Mouse (Mus musculus) embryonic fibroblast, embryonic 13.5 days (primary cell): ENCODE measurements at regions not wholly inside any gene's neighbourhood (a gene's known extent, or its start where the extent isn't known, plus 50 kb on each side); places are given as distances from the start of the nearest gene placed in this dataset.
A peak's percentile ranks its signal among the peaks of the same experiment; 100 is the strongest.

Source experiments
- H3K27ac ChIP-seq: 2 replicates; pipeline ENCODE4 v1.5.1; 2012; ENCODE audit warnings: low read length, control low read depth, inconsistent platforms; ENCODE audit not compliant: insufficient read depth
- H3K4me1 ChIP-seq: 2 replicates; pipeline ENCODE4 v1.6.1; 2011; ENCODE audit warnings: low read length; ENCODE audit not compliant: control insufficient read depth, insufficient read depth
- H3K4me3 ChIP-seq: 2 replicates; pipeline ENCODE4 v1.5.1; 2011; ENCODE audit warnings: mild to moderate bottlenecking, control low read depth, low read length; ENCODE audit not compliant: insufficient read depth
- CTCF ChIP-seq: IDR thresholded peaks from 2 replicates; pipeline ENCODE4 v1.5.1; 2011; ENCODE audit warnings: mild to moderate bottlenecking, control low read depth, low read length, moderate library complexity, borderline replicate concordance; ENCODE audit not compliant: insufficient read depth
- POLR2A ChIP-seq: IDR thresholded peaks from 2 replicates; pipeline ENCODE4 v1.6.1; 2011; ENCODE audit warnings: low read depth, mild to moderate bottlenecking, control low read depth, low read length, moderate library complexity

GRCm38 (mm10) chr10:96723071-96723470 is 106.3 kb downstream of the Btg1 start:
- Histone ChIP-seq H3K27ac (no peak overlapping the region), H3K4me3 (no peak overlapping the region), H3K4me1 (no peaks in the 10 kb centered on the region)
- TF ChIP-seq POLR2A = no peak
- no peak for TF ChIP-seq CTCF

GRCm38 (mm10) chr10:96724436-96725175 is 107.8 kb downstream of the Btg1 start:
- Histone ChIP-seq H3K4me3 (no peak overlapping the region), H3K4me1 (no peaks in the 10 kb centered on the region), H3K27ac (no peak overlapping the region)
- no peak for TF ChIP-seq CTCF

GRCm38 (mm10) chr10:96726801-96727780 is 110.3 kb downstream of the Btg1 start:
- TF ChIP-seq CTCF (no peak), POLR2A (no peak)
- H3K4me1 ChIP-seq = no peaks in the 10 kb centered on the region
- no peak overlapping the region for H3K27ac ChIP-seq
- H3K4me3 ChIP-seq = no peak overlapping the region

GRCm38 (mm10) chr10:96733581-96733980 is 116.8 kb downstream of the Btg1 start:
- Histone ChIP-seq H3K27ac (no peak overlapping the region), H3K4me3 (no peak overlapping the region), H3K4me1 (no peaks in the 10 kb centered on the region)
- TF ChIP-seq POLR2A = no peak
- TF ChIP-seq CTCF = no peak

- H3K27ac ChIP-seq = no peak overlapping the region
- TF ChIP-seq POLR2A (no peak), CTCF (no peak)
- no peaks in the 10 kb centered on the region for H3K4me1 ChIP-seq
- H3K4me3 ChIP-seq = no peak overlapping the region
Measured at GRCm38 (mm10) chr10:96735146-96735545, 118.3 kb downstream of the Btg1 start.

GRCm38 (mm10) chr10:96735885-96736628 is 119.3 kb downstream of the Btg1 start:
- H3K4me3 ChIP-seq = no peak overlapping the region
- TF ChIP-seq CTCF = no peak
- no peak for TF ChIP-seq POLR2A

GRCm38 (mm10) chr10:96737972-96738371 is 121.2 kb downstream of the Btg1 start:
- Histone ChIP-seq H3K27ac (no peak overlapping the region), H3K4me3 (no peak overlapping the region), H3K4me1 (no peaks in the 10 kb centered on the region)
- TF ChIP-seq POLR2A (no peak), CTCF (no peak)

More at GRCm38 (mm10) chr10:96735885-96736628, 119.3 kb downstream of the Btg1 start:
- no peaks in the 10 kb centered on the region for H3K4me1 ChIP-seq
- H3K27ac ChIP-seq = no peak overlapping the region

- H3K4me1 ChIP-seq = no peaks in the 10 kb centered on the region
- no peak overlapping the region for H3K27ac ChIP-seq
- H3K4me3 ChIP-seq = no peak overlapping the region
- TF ChIP-seq POLR2A (no peak), CTCF (no peak)
Measured at GRCm38 (mm10) chr10:96738606-96739005, 121.8 kb downstream of the Btg1 start.

GRCm38 (mm10) chr10:96744167-96744777 is 127.5 kb downstream of the Btg1 start:
- TF ChIP-seq CTCF = no peak
- no peak for TF ChIP-seq POLR2A
- H3K27ac ChIP-seq = peak overlapping the region; percentile 8; the same call in 1 of the 2 replicates
- 0 out of 2 replicates have a peak, but pooled peaks cover 4% of the 10 kb centered on the region for H3K4me1 ChIP-seq
- no peak overlapping the region for H3K4me3 ChIP-seq
